Mouse (Mus musculus) C2C12 (cell line): ENCODE data around the gene Tufm.

Source experiments
- CEBPB ChIP-seq: IDR thresholded peaks from one replicate; pipeline ENCODE4 v1.6.1; 2011; ENCODE audit warnings: low read depth, mild to moderate bottlenecking, control low read depth, moderate library complexity
- CTCF ChIP-seq: IDR thresholded peaks from one replicate; pipeline ENCODE4 v1.5.1; 2011; ENCODE audit not compliant: control insufficient read depth, insufficient read depth, insufficient read length
- MAX ChIP-seq: IDR thresholded peaks from one replicate; pipeline ENCODE4 v1.6.1; 2011; ENCODE audit warnings: mild to moderate bottlenecking, control low read depth
- MYOG ChIP-seq: IDR thresholded peaks from one replicate; pipeline ENCODE4 v1.6.1; 2011; ENCODE audit not compliant: control insufficient read depth, insufficient read length; ENCODE audit errors: extremely low read depth
- USF1 ChIP-seq: IDR thresholded peaks from one replicate; pipeline ENCODE4 v1.6.1; 2011; ENCODE audit warnings: low read depth, mild to moderate bottlenecking, control low read depth, moderate library complexity

- TF ChIP-seq MAX, result no peak
- no peak for TF ChIP-seq CTCF
- TF ChIP-seq CEBPB, result no peak
- TF ChIP-seq USF1, result no peak
- no peak for TF ChIP-seq MYOG
These were observed 28.9 kb upstream of the Tufm start for GRCm38 (mm10) chr7:126458225-126458624.
